Mouse (Mus musculus): ENCODE results near the gene Taar9.
A peak's percentile ranks its signal among the peaks of the same experiment; 100 is the strongest.
"Not testable (repeated sequence)": the region's sequence is repeated elsewhere in the genome, so short reads cannot be mapped to it uniquely, and the experiment has no call there.

Gene Taar9

DNA sequence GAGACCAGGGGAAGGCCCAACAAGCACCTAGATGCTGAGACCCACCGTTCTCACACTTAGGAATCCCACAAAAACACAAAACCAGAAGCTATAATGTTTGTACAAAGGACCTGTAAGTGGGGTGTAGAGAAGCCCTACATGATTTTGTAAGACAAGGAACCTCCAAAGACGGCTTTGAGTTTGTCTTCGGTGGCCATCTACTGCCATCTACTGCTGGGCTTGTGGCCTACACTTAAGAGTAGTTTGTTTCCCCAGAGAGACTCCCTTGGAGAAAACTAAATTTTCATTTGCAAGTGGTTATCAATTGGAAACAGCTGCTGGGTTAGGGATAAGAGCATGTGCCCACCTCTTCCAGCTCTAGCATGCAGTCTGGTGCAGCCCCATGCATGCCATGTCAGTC lies 29.2 kb downstream of the Taar9 start:
- peak in 1 of 2 experiments; percentile 22 for DNase-seq (ENCODE audit: low spot score in 2 of 2)

DNA sequence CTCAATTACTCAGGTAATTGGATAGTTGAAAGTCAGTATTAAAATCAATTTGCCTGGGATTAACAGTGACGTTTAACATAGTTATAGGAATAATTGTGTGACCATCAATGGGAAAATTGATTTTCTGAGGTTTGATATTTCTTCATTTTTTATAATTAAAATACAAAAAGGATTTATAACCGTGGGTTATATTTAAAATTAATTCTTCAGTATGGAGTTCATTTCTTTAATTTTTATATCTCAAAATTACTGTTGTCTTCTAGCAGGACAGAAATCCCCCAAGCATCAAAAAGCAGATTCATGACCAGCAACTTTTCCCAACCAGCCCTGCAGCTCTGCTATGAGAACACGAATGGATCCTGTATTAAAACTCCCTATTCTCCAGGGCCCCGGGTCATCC lies 33.1 kb downstream of the Taar9 start, which contains the start of gene Taar8a:
TSS of gene Taar8a (plus strand) at position 301 of the 400 bp plus-strand sequence.
- DNase-seq (ENCODE audit: low spot score in 2 of 2), result not testable (repeated sequence)

DNA sequence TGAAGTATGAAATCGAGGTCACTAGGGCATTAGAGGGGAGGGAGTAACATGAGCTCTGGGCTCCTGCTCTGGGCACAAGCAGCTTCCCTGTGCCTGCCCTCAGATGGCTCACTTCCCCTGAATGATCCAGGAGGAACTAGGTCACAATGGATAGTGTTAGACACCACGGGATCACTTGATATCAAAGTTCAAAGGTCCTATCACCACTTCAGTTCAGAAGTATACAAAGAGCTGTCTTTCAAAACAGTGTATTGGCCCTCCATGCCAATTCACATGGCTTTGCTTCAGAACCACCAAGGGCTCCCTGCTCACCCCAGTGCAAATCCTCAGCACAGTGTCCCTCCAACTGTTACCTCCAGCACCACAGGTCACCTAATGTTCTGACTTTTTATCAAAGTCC lies 34.6 kb downstream of the Taar9 start:
- not testable (repeated sequence) for DNase-seq (ENCODE audit: low spot score in 2 of 2)

DNA sequence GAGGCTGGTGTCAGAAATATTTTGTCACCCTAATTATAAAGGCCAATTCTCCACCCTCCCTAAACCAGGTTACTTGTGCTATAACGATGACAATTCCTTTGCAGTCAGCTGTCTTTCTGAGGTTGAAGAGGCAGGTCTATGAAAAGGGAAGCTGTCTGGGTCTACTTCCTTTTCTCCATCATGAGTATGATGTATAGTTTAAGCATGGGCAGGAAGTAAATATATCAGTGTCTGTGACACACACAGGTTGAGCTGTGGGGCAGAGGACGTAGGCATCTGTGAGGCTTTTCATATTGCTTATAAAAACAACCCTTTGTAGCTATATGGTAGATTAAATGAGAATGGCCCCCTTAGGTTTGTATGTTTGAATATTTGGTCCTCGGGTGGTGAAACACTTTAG lies 50.3 kb downstream of the Taar9 start:
- DNase-seq (ENCODE audit: low spot score in 2 of 2), result no peak

Measured in cerebellum, postnatal 4 days (tissue).